Mouse (Mus musculus) heart, postnatal 25 days (tissue): ENCODE data around the gene Smim5. TPM values are rescaled to one million over a fixed set of nuclear protein-coding genes. Genes with fewer than 3 reads are reported as not detected.

Experiments
- total RNA-seq, 2 experiments: library from RNA; stranded (reverse); gene quantifications; 2 replicates each; pipeline ENCODE4 v1.2.3; 2021

Smim5 gene
- total RNA-seq, 2 experiments from 2014 or later: 19.7 to 20.2 TPM

Other genes with a start within 250 kb of the Smim5 start
- 100 to 1,000 TPM; 107 to 108 TPM for gene Grb2, start 191.4 kb upstream of the Smim5 start, total RNA-seq
- 100 to 1,000 TPM; 102 to 110 TPM for gene Tmem94, start 134.5 kb upstream of the Smim5 start, total RNA-seq
- gene Caskin2, start 86.3 kb upstream of the Smim5 start, total RNA-seq: 10 to 100 TPM; 41.8 to 52.2 TPM
- gene Tsen54, start 85.2 kb upstream of the Smim5 start, total RNA-seq: 1 to 10 TPM; 9.1 to 9.2 TPM
- 10 to 100 TPM; 15.1 to 21.5 TPM for gene Llgl2, start 75.9 kb upstream of the Smim5 start, total RNA-seq
- under 1 TPM in 1 of 2 experiments, not detected in 1; 0.08 TPM for gene Myo15b, start 41.6 kb upstream of the Smim5 start, total RNA-seq
- gene Smim6, start 12.1 kb downstream of the Smim5 start, total RNA-seq: under 1 TPM in 1 of 2 experiments, not detected in 1; 0.26 TPM
- 10 to 100 TPM; 14.1 to 17.4 TPM for gene Sap30bp, start 33.3 kb downstream of the Smim5 start, total RNA-seq
- 1 to 10 TPM; 7.3 to 8.8 TPM for gene Recql5, start 33.5 kb downstream of the Smim5 start, total RNA-seq
- gene Itgb4, start 74.7 kb downstream of the Smim5 start, total RNA-seq: 1 to 10 TPM; 3.5 to 4.0 TPM
- gene Galk1, start 112.8 kb downstream of the Smim5 start, total RNA-seq: 10 to 100 TPM; 13.9 to 16.0 TPM
- 100 to 1,000 TPM; 128 to 130 TPM for gene H3f3b, start 128.0 kb downstream of the Smim5 start, total RNA-seq
- gene Unk, start 130.4 kb downstream of the Smim5 start, total RNA-seq: 1 to 10 TPM; 8.4 to 9.0 TPM
- gene Unc13d, start 178.0 kb downstream of the Smim5 start, total RNA-seq: 1 to 10 TPM in 1 of 2 experiments, under 1 TPM in 1; 0.75 to 1.0 TPM
- gene Wbp2, start 187.0 kb downstream of the Smim5 start, total RNA-seq: 10 to 100 TPM; 80.1 to 92.2 TPM
- gene Trim47, start 227.2 kb downstream of the Smim5 start, total RNA-seq: 10 to 100 TPM; 27.0 to 37.6 TPM
- 1 to 10 TPM; 6.1 to 8.4 TPM for gene Trim65, start 231.2 kb downstream of the Smim5 start, total RNA-seq
- gene Mrpl38, start 238.9 kb downstream of the Smim5 start, total RNA-seq: 10 to 100 TPM; 62.5 to 66.0 TPM